Mouse (Mus musculus): ENCODE results near the gene Kxd1.

DNA sequence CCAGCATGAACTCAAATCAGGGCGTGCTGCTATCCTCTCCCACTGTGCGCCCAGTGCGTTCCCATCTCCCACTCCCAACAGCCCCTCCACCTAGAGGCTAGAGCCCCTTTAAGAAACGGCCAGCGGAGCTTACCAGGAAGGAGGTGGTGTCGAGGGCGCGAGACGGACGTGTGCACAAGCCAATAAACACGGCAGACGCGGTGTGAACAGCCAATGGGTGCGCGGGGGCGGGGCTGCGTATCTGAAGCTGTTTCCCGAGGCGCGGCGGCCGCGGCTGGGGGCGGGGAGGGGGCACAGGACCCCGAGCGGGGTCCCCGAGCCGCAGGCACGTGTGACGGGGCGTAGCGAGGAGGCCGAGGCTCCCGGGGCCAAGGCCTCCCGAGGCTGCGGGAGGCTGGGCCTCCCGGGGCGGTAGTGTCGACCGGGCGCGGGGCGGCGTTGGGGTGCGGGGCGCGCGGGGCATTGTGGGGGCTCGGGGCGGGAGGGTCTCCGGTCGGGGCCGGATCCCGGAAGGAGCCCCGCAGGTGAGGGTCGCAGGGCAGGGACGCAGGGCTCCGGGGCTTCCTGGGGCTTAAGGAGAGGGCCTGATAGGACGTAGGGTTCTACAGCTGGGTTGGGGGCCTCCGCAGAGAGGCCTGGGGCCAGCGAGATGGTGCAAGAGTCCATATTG is at the start of gene Kxd1, which contains the start of gene Fkbp8:
- TF ChIP-seq CTCF (IDR thresholded peaks at IDR 0.05; ENCODE audit: extremely low read depth, insufficient read depth, low read length): no peak
- TF ChIP-seq POLR2A (IDR thresholded peaks at IDR 0.05; ENCODE audit: extremely low read depth, insufficient read depth, low read length): peak; percentile 85
